Mouse (Mus musculus): ENCODE measurements at regions not wholly inside any gene's neighbourhood (a gene's known extent, or its start where the extent isn't known, plus 50 kb on each side); places are given as distances from the start of the nearest gene placed in this dataset.

- TF ChIP-seq ZNF384 (IDR thresholded peaks at IDR 0.05; ENCODE audit: low read depth, low read length) (no peak), MAFK (IDR thresholded peaks at IDR 0.05; ENCODE audit: insufficient read depth, low read depth, low read length) (no peak)
Measured at GRCm38 (mm10) chr12:93160252-93160651, 1311.3 kb upstream of the Sel1l start.

Data from ES-E14 (cell line).